Mouse (Mus musculus): ENCODE results near the gene 1700012B09Rik. TPM values are rescaled to one million over a fixed set of nuclear protein-coding genes. Genes with fewer than 3 reads are reported as not detected.
A peak's percentile ranks its signal among the peaks of the same experiment; 100 is the strongest.

The 1700012B09Rik gene
- polyA plus RNA-seq, 1 experiment from 2014 or later = not detected

DNA sequence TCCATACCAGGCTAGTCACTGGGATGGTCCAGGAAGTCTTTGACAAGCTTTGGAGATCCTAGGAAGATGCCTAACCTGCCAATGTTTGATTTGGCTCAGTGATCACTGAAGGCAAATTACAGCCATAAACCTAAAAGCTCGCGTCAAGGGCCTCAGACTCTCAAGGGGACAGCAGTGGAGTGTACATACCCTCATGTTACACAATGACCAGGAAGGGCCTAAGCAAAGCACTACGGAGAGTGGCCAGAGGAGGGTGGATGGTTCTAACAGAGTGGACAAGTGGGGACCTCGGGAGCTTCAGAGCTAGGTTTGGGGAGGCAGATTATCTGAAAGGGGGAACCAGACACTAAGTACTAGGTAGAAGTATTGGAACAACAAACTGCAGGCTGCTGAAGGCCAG lies 44.2 kb downstream of the 1700012B09Rik start:
- H3K9me3 ChIP-seq (ENCODE audit: control insufficient read depth, low read length) = no peaks in the 10 kb centered on the region

DNA sequence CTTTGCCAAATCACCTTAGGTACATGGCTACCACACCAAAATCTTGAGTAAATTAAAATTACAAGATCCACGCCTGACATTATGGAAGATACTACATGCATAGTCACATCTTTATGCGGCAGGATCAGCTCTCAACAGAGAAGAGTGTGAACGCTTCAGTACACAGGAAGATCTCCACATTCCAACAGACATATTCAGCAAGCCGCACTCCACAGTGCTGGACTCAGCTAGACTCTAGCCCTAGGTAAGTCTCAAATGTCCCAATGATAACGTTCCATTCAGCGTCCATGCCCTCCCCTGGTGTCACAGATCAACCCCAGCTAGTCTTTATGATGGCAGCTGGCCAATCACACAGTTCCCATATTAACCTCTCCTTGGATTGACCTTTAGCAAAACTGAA lies 44.8 kb downstream of the 1700012B09Rik start:
- no peaks in the 10 kb centered on the region for H3K9me3 ChIP-seq (ENCODE audit: control insufficient read depth, low read length)
- H3K27ac ChIP-seq (replicated peaks in 1 of 2; ENCODE audit: control insufficient read depth in 1 of 2, insufficient read depth in 1 of 2, low read depth in 2 of 2, low read length in 2 of 2) = no peak overlapping the region
- no peaks in the 10 kb centered on the region for H3K36me3 ChIP-seq (ENCODE audit: control insufficient read depth, insufficient read depth, low read length)
- no peaks in the 10 kb centered on the region; a peak in 1 of 4 replicates for H3K4me1 ChIP-seq (ENCODE audit: control insufficient read depth in 2 of 2, insufficient read depth in 2 of 2, low read length in 2 of 2)
- H3K27me3 ChIP-seq (ENCODE audit: control insufficient read depth, insufficient read depth, low read length) = no peaks in the 10 kb centered on the region
- no peak overlapping the region for H3K4me2 ChIP-seq (ENCODE audit: low read length)
- H3K9ac ChIP-seq (ENCODE audit: low read length) = no peak overlapping the region
- WGBS = 69% methylated on average over 6 of the region's 6 CpGs
- no peak overlapping the region for H3K4me3 ChIP-seq (ENCODE audit: control insufficient read depth in 1 of 2, insufficient read depth in 1 of 2, low read depth in 1 of 2, low read length in 2 of 2)
- ATAC-seq (ENCODE audit: insufficient number of reproducible peaks, insufficient read depth, low FRiP score, low read depth) = no peak

More for the DNA sequence above, 44.2 kb downstream of the 1700012B09Rik start:
- no peaks in the 10 kb centered on the region for H3K27me3 ChIP-seq (ENCODE audit: control insufficient read depth, insufficient read depth, low read length)
- no peaks in the 10 kb centered on the region; a peak in 1 of 4 replicates for H3K4me1 ChIP-seq (ENCODE audit: control insufficient read depth in 2 of 2, insufficient read depth in 2 of 2, low read length in 2 of 2)
- WGBS = 80% methylated on average over 4 of the region's 4 CpGs
- no peak for ATAC-seq (ENCODE audit: insufficient number of reproducible peaks, insufficient read depth, low FRiP score, low read depth)
- no peak overlapping the region for H3K27ac ChIP-seq (replicated peaks in 1 of 2; ENCODE audit: control insufficient read depth in 1 of 2, insufficient read depth in 1 of 2, low read depth in 2 of 2, low read length in 2 of 2)
- H3K4me2 ChIP-seq (ENCODE audit: low read length) = no peak overlapping the region
- no peaks in the 10 kb centered on the region for H3K36me3 ChIP-seq (ENCODE audit: control insufficient read depth, insufficient read depth, low read length)
- no peak overlapping the region for H3K4me3 ChIP-seq (ENCODE audit: control insufficient read depth in 1 of 2, insufficient read depth in 1 of 2, low read depth in 1 of 2, low read length in 2 of 2)
- no peak overlapping the region for H3K9ac ChIP-seq (ENCODE audit: low read length)

DNA sequence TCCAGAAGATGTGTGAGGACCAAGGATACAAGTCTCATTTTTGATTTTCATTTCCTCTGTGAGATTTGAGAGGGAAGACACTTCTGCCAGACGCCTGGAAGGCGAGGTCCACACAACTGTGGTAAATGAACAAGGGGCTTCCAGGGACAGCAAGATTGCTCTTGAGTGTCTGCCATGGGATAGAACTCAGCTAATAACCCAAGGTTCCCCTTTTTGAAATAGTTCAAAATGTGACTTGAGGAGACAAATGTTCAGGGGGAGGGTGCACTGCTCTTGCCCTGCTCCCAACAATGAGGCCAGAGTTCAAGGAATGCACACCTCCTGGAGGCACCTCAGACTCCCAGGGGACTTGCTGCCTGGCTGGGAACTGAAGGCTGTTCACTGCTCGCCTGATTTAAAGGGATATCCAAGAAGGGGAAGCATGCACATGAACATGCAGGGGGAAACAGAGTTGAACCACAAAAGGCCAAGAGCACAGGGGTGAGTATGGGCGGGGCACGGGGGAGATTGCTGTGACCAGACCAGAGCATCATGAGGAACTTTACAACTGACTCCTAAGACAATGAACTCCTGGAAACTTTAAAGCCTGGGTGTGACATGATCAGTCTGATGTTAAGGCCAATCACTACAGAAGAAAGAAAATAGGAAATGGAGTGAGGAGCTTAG lies 45.9 kb downstream of the 1700012B09Rik start:
- ATAC-seq (ENCODE audit: insufficient number of reproducible peaks, insufficient read depth, low FRiP score, low read depth) = no peak
- H3K9me3 ChIP-seq (ENCODE audit: control insufficient read depth, low read length) = no peaks in the 10 kb centered on the region
- 71% methylated on average over 5 of the region's 5 CpGs for WGBS

DNA sequence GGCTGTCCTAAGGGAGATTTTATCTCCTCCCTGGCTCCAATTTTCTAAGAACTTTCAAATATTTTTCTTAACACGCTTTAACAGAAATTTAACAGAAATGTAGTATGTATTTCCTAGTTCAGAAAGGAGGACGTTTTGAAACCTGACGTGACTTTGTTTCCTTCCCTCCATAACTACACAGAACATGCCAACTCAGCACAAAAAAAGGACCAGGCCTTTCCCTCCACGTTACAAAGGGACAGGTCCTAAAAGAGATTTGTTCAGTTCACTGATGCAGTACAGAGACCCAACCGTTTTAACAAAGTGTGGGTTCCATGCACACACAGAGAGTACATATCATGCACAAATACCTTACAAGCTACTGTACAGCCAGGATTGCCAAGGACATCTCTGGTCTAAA lies 49.2 kb downstream of the 1700012B09Rik start:
- 71% methylated on average over 5 of the region's 5 CpGs for WGBS
- H3K27me3 ChIP-seq (ENCODE audit: control insufficient read depth, insufficient read depth, low read length) = no peaks in the 10 kb centered on the region
- no peak overlapping the region for H3K9ac ChIP-seq (ENCODE audit: low read length)
- ATAC-seq (ENCODE audit: insufficient number of reproducible peaks, insufficient read depth, low FRiP score, low read depth) = no peak
- peaks cover 5 to 7% of the 10 kb centered on the region in 2 experiments; a peak in 3 of 4 replicates for H3K4me1 ChIP-seq (ENCODE audit: control insufficient read depth in 2 of 2, insufficient read depth in 2 of 2, low read length in 2 of 2)
- H3K4me3 ChIP-seq (ENCODE audit: control insufficient read depth in 1 of 2, insufficient read depth in 1 of 2, low read depth in 1 of 2, low read length in 2 of 2) = no peak overlapping the region
- no peak overlapping the region for H3K4me2 ChIP-seq (ENCODE audit: low read length)
- no peaks in the 10 kb centered on the region for H3K36me3 ChIP-seq (ENCODE audit: control insufficient read depth, insufficient read depth, low read length)
- no peak overlapping the region for H3K27ac ChIP-seq (replicated peaks in 1 of 2; ENCODE audit: control insufficient read depth in 1 of 2, insufficient read depth in 1 of 2, low read depth in 2 of 2, low read length in 2 of 2)
- H3K9me3 ChIP-seq (ENCODE audit: control insufficient read depth, low read length) = no peaks in the 10 kb centered on the region

More for the DNA sequence above, 45.9 kb downstream of the 1700012B09Rik start:
- H3K27ac ChIP-seq (replicated peaks in 1 of 2; ENCODE audit: control insufficient read depth in 1 of 2, insufficient read depth in 1 of 2, low read depth in 2 of 2, low read length in 2 of 2) = no peak overlapping the region
- no peaks in the 10 kb centered on the region for H3K4me1 ChIP-seq (ENCODE audit: control insufficient read depth in 2 of 2, insufficient read depth in 2 of 2, low read length in 2 of 2)
- no peak overlapping the region for H3K9ac ChIP-seq (ENCODE audit: low read length)
- no peak overlapping the region for H3K4me2 ChIP-seq (ENCODE audit: low read length)
- no peak overlapping the region for H3K4me3 ChIP-seq (ENCODE audit: control insufficient read depth in 1 of 2, insufficient read depth in 1 of 2, low read depth in 1 of 2, low read length in 2 of 2)
- no peaks in the 10 kb centered on the region for H3K27me3 ChIP-seq (ENCODE audit: control insufficient read depth, insufficient read depth, low read length)
- H3K36me3 ChIP-seq (ENCODE audit: control insufficient read depth, insufficient read depth, low read length) = no peaks in the 10 kb centered on the region

DNA sequence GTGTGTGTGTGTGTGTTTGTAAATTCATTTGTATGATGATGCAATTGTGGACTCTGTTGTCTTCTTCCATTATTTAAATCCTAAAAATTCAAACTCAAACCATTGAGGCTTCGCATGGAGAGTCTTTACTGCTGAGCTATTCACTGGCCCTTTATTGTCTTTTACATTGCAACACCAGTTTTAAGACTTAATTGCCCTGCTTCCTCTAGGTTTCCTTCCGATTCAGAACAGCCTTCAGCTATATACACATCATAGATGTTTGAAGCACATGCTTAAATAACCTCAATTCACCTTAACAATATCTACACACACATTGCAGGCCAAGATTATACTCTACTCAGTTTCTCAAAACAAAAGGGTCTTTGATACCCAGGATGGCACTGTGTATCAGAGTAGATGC lies 50.4 kb downstream of the 1700012B09Rik start:
- no peak overlapping the region for H3K4me2 ChIP-seq (ENCODE audit: low read length)
- H3K27ac ChIP-seq (replicated peaks in 1 of 2; ENCODE audit: control insufficient read depth in 1 of 2, insufficient read depth in 1 of 2, low read depth in 2 of 2, low read length in 2 of 2) = no peak overlapping the region
- H3K27me3 ChIP-seq (ENCODE audit: control insufficient read depth, insufficient read depth, low read length) = no peaks in the 10 kb centered on the region
- no peak overlapping the region for H3K4me3 ChIP-seq (ENCODE audit: control insufficient read depth in 1 of 2, insufficient read depth in 1 of 2, low read depth in 1 of 2, low read length in 2 of 2)
- peaks cover 5 to 7% of the 10 kb centered on the region in 2 experiments; a peak in 3 of 4 replicates for H3K4me1 ChIP-seq (ENCODE audit: control insufficient read depth in 2 of 2, insufficient read depth in 2 of 2, low read length in 2 of 2)
- ATAC-seq (ENCODE audit: insufficient number of reproducible peaks, insufficient read depth, low FRiP score, low read depth) = no peak
- no peaks in the 10 kb centered on the region for H3K9me3 ChIP-seq (ENCODE audit: control insufficient read depth, low read length)
- H3K9ac ChIP-seq (ENCODE audit: low read length) = no peak overlapping the region
- WGBS = 77% methylated on average over 2 of the region's 2 CpGs
- H3K36me3 ChIP-seq (ENCODE audit: control insufficient read depth, insufficient read depth, low read length) = no peaks in the 10 kb centered on the region

DNA sequence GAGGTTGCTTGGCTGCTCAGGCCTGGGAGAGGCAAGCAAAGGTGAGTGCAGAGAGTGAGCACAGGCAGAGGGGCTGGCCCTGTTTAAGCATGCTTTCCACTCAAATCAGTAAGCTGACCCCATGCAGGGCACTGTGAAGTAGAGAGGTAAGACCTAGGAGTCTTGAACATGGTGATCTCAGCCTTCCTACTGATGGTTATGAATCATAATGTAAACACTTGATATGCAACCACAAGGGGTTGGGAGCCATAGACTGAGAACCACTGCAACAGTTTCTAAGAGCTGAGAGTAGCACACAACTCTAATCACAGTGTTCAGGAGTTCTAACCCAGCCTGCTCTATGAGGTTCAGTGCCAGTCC lies 52.5 kb downstream of the 1700012B09Rik start:
- Histone ChIP-seq H3K4me3 (ENCODE audit: control insufficient read depth in 1 of 2, insufficient read depth in 1 of 2, low read depth in 1 of 2, low read length in 2 of 2) (0 out of 4 replicates have a peak overlapping the region, but pooled peaks of 1 of the 2 experiments have one; percentile 7), H3K27me3 (ENCODE audit: control insufficient read depth, insufficient read depth, low read length) (no peaks in the 10 kb centered on the region), H3K36me3 (ENCODE audit: control insufficient read depth, insufficient read depth, low read length) (no peaks in the 10 kb centered on the region), H3K9me3 (ENCODE audit: control insufficient read depth, low read length) (no peaks in the 10 kb centered on the region), H3K9ac (ENCODE audit: low read length) (peak overlapping the region; percentile 5), H3K27ac (replicated peaks in 1 of 2; ENCODE audit: control insufficient read depth in 1 of 2, insufficient read depth in 1 of 2, low read depth in 2 of 2, low read length in 2 of 2) (0 out of 4 replicates have a peak overlapping the region, but pooled peaks of 1 of the 2 experiments have one; percentile 12), H3K4me1 (ENCODE audit: control insufficient read depth in 2 of 2, insufficient read depth in 2 of 2, low read length in 2 of 2) (peaks cover 5 to 7% of the 10 kb centered on the region in 2 experiments; a peak in 3 of 4 replicates), H3K4me2 (ENCODE audit: low read length) (peak overlapping the region; percentile 49)
- ATAC-seq (ENCODE audit: insufficient number of reproducible peaks, insufficient read depth, low FRiP score, low read depth) = no peak

DNA sequence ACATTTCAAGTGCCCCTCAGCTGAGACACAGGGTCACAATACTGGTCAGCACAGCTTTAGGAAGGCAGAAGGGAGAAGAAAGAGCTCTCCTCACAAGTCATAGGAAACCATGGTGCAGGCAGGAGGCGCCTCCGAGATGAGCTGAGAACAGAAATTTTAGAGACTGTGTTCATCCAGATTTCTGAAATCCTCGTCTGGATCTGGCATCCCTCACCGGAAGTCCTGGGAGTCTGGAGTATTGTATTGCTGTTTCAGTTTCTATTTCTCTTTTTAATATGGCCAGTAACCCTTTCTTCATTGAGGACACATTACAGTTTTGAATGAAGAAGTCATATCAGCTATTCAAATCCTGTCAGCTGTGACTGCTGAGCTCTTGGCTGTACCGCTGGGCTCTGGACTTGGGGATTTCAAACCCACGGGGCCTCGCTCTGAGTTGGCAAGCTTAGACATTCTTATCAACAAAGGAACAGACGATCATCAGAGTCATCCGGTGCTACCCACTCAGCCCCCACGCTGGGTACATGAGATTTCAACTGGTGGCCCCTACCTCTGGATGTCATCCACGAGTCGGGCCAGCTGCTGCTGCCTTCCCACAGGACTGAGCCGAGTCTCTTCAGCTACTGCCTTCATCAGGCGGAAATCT lies 53.0 kb downstream of the 1700012B09Rik start:
- Histone ChIP-seq H3K4me2 (ENCODE audit: low read length) (peak overlapping the region; percentile 49), H3K27ac (replicated peaks in 1 of 2; ENCODE audit: control insufficient read depth in 1 of 2, insufficient read depth in 1 of 2, low read depth in 2 of 2, low read length in 2 of 2) (peak overlapping the region; percentile 8 to 12; a peak in 2 of 4 replicates), H3K27me3 (ENCODE audit: control insufficient read depth, insufficient read depth, low read length) (no peaks in the 10 kb centered on the region), H3K4me1 (ENCODE audit: control insufficient read depth in 2 of 2, insufficient read depth in 2 of 2, low read length in 2 of 2) (peaks cover 5 to 7% of the 10 kb centered on the region in 2 experiments; a peak in 3 of 4 replicates), H3K4me3 (ENCODE audit: control insufficient read depth in 1 of 2, insufficient read depth in 1 of 2, low read depth in 1 of 2, low read length in 2 of 2) (0 out of 4 replicates have a peak overlapping the region, but pooled peaks have one; percentile 1 to 7), H3K36me3 (ENCODE audit: control insufficient read depth, insufficient read depth, low read length) (no peaks in the 10 kb centered on the region), H3K9ac (ENCODE audit: low read length) (peak overlapping the region; percentile 5), H3K9me3 (ENCODE audit: control insufficient read depth, low read length) (no peaks in the 10 kb centered on the region)
- peak; percentile 56; the same call in 1 of the 2 replicates for ATAC-seq (ENCODE audit: insufficient number of reproducible peaks, insufficient read depth, low FRiP score, low read depth)
- WGBS = 15% methylated on average over 14 of the region's 14 CpGs

Data from heart, embryonic 14.5 days (tissue).